Mouse (Mus musculus) spleen, postnatal 10 days (tissue): Measurements from ENCODE around the gene Pdzk1ip1.
A peak's percentile ranks its signal among the peaks of the same experiment; 100 is the strongest.

Source experiments
- DNase-seq, 2 experiments: peaks; one replicate each; pipeline ENCODE4 v3.0.0; 2021 to 2022; ENCODE audit warnings: low spot score in 2 of 2

Pdzk1ip1 gene

GRCm38 (mm10) chr4:115088611-115089338 is at the start of gene Pdzk1ip1:
Gene Pdzk1ip1 (plus strand): TSS chr4:115088708.
- peak; percentile 61 to 67 for DNase-seq

DNA sequence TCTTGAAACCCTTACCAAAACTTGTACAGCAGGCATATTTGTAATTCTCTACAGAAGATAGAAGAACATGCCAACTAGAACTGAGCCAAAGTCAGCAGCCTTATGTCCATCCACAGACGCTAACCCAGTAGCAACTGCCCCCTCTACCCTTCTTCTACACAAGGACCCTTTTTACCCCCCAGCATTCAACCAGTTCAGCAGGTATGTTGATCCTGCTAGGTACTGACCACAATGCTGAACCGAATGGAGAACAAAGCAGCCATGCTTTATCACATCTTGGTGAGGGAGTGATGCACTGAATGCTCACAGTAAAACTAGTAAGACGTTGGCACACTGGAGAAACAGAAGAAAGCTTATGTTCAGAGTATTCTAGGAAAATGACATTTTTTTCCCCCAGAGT is 42.9 kb upstream of the Pdzk1ip1 start:
- no peak for DNase-seq

DNA sequence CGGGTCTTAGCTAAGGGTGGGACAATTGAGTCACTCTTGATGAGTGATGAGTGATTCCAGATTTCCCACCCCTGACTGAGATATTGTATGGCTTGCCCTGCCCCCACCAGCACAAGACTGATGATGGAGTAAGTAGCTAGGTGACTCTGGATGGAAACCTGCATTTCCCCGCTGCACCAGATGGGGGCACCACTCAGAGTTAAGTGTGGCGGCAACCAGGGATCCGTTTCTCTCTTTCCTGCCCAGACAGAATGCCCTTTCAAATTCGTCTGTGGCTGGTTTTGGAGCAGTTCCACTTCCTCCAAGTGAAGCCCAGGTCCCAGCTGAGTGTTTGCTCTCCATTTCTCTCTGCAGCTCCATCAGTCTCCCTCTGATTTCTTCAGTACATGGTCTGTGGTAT is 40.8 kb upstream of the Pdzk1ip1 start:
- peak; percentile 92 to 93 for DNase-seq

DNA sequence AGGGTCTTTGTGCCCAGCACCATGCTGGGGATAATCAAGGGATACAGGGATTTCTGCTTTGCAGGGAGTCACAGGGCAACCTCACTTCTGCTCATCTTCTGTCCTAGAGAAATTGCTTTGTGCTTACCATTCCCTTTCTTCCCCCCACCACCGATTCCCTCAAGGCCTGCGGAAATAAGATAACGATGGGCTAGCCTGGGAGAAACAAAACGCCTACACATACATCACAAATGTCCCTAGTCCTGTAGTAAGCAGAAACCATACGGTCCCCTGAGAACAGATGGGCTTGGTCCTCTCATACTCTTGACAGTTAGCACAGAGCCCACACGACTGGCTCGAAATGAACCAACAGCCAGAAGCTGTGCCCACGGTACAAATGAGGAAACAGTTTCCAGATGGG is 40.3 kb upstream of the Pdzk1ip1 start:
- DNase-seq: peak; percentile 45 to 48

DNA sequence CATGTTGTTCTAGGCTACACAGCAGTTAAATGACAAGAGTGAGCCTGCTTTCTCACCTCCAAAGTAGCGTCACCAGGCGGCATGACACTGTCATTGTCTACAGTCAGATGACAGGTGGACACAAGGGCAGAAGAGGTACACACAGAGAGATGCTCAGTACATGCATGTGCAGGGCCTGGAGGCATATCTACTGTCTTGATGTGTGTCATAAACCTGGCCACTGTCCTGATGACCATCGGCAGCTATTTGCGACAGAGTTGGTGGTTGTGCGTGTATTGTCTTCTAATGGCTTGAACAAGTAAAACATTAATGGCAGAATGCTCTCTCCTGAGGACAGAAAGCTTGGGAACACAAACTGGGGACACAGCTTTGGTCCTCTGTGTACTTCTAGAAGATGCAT is 37.3 kb upstream of the Pdzk1ip1 start:
- DNase-seq: no peak

DNA sequence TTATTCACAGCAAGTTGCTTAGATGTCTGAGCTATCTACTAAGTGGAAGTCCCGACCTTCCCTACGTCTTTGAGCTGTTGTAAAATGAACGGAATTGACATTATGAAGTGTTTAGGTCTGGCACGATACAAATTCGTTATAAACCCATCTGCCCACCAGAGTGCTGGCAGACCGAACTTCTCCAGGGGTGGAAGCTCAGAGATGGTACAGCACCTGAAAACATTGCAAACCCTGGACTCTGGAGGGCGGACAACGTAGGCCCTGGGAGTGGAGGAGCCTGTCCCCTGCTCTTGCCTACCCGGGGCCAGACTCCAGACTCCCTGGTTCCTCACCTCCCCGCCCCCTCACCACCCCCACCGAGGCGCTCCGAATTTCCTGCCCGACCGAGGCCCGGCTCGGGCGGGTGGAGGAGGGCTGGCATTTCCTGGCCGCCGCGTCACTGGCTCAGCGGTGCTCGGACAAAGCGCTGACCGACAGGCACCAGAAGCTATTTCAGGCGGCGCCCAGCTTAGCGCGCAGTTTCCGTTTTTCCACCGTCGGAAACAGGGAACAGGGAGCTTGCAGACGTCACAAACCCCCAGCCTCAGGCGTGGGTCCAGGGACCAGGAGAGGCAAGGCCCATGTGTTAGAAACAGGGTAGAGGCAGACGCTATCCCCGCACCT is 36.0 kb upstream of the Pdzk1ip1 start:
- DNase-seq: peak; percentile 58 to 64

- no peak for DNase-seq
These were observed 33.5 kb upstream of the Pdzk1ip1 start for GRCm38 (mm10) chr4:115055044-115055443.

DNA sequence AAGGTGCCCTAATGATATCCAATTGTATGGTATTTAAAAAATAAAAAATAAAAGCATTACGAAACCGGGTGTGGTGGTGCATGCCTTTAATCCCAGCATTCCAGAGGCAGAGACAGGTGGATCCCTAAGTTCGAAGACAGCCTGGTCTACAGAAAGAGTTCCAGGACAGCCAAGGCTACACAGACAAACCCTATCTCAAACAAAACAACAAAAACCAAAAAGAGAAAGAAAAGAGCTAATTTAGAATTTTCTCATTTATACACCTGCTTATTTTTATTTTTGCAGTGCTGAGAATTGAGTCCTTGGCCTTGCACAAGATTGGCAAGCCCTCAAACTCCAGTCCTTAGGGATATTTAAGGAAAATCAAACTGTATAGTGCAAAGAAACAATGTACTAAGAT is 32.8 kb upstream of the Pdzk1ip1 start:
- no peak for DNase-seq

- peak; percentile 85 to 90 for DNase-seq
These were observed 32.1 kb upstream of the Pdzk1ip1 start, which contains the start of gene Tal1 for GRCm38 (mm10) chr4:115056371-115056920. Gene Tal1 (plus strand): TSS chr4:115056426.

GRCm38 (mm10) chr4:115056921-115057673 is 31.4 kb upstream of the Pdzk1ip1 start:
- DNase-seq: peak; percentile 66 to 76

- peak; percentile 67 to 71 for DNase-seq
These were observed 30.7 kb upstream of the Pdzk1ip1 start for GRCm38 (mm10) chr4:115057674-115058316.

- peak; percentile 47 to 57 for DNase-seq
These were observed 30.2 kb upstream of the Pdzk1ip1 start for GRCm38 (mm10) chr4:115058317-115058761.

GRCm38 (mm10) chr4:115058871-115059590 is 29.5 kb upstream of the Pdzk1ip1 start:
- peak; percentile 68 to 74 for DNase-seq

DNA sequence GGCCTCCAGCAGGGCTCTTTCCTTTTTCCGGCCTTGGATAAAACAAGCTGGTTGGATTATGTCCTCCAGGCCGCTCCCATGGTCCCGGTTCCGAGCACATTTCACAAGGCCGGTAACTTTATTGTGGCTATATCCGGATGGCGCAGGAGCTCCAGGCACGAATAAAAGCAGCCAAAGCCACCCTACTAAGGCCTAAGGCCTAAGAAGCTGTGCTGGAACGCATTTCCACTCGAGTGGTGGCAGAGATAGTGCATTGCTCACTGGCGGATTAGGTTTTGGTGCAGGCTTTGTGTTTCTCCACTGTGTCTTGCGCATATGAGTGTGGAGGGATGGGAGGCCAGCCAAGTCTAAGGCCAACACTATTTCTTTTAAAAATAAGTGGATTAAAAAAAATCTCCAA is 28.6 kb upstream of the Pdzk1ip1 start:
- DNase-seq: peak; percentile 47 to 58

- no peak for DNase-seq
These were observed 27.8 kb upstream of the Pdzk1ip1 start for GRCm38 (mm10) chr4:115060753-115061152.

DNA sequence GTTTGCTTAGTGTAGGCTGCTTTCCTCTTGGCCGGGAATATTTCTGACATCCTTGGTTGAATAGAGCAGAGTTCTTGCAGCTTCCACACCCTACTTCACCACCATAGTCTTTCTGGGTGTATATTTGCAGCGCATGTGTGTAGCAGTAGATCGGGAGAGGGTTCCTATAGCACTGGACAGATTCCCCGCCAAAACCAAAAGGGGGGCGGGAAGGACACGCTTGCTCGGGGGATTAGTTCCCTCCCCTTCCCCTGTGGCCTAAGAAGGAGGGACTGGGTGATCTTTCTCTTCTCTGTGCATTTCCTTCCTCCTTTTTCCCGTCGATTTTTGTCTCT is 26.0 kb upstream of the Pdzk1ip1 start:
- DNase-seq: no peak

- DNase-seq: peak in 1 of 2 experiments; percentile 63
These were observed 25.5 kb upstream of the Pdzk1ip1 start for GRCm38 (mm10) chr4:115062875-115063517.

DNA sequence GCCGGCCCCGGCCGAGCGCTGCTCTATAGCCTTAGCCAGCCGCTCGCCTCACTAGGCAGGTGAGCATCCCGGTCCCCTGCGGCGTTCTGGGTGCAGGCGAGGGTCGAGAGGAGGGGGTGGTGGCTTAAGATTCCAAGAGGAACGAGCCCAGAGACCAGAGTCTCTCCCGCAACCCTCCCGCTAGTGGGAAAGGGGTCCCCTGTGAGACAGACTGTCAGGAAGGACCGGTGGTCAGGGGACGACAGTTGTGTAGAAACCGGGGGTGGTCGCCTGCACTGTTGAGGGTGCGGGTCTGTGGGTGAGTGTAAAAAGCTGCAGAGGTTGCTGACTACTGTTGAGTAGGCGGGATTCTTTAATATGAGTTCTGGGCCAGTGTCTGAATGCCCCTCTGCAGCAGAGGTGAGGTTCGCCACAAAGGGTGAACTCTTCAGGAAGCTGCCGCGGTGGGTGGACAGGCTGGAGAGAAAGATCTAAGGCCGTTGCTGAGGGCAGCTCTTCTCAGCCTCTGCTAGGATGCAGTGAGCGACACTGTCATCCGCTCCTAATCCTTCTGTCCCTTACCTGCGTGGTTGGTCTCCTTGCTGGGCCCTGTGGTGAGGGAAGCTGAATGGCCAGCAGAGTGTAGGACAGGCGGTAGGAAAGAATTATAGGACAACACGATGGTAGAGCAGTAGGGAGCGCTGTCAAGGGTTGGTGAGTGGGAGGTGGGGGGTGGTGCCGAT is 24.8 kb upstream of the Pdzk1ip1 start:
- DNase-seq: no peak

GRCm38 (mm10) chr4:115071668-115072067 is 16.8 kb upstream of the Pdzk1ip1 start:
- no peak for DNase-seq

DNA sequence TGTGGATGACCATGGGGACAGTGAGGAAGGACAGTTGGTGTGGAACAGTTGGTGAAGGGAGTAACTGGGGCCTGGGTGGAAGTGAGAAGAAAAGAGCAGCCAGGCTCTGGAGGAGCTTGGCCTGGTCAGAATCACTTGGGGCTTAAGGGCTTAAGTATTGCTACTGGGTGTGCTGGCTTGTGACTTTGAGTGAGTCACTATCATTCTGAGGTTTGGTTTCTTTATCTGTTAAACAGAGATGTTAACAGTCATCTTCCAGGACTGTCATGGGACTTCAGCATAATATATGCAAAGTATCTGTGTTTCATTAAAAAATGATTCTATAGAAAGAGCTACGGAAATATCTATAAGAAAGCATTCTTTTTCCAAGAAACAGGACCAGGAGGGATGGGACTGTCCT is 13.7 kb upstream of the Pdzk1ip1 start:
- no peak for DNase-seq
